Mouse (Mus musculus) liver, embryonic 14.5 days (tissue): ENCODE data around the gene Zfyve26.

Experiments
- CTCF ChIP-seq: IDR thresholded peaks from 2 replicates; pipeline ENCODE4 v1.5.1; 2016; ENCODE audit warnings: antibody characterized with exemption, low read depth, control low read depth
- EP300 ChIP-seq: IDR thresholded peaks from 2 replicates; pipeline ENCODE4 v1.6.1; 2016; ENCODE audit warnings: antibody characterized with exemption, low read depth

DNA sequence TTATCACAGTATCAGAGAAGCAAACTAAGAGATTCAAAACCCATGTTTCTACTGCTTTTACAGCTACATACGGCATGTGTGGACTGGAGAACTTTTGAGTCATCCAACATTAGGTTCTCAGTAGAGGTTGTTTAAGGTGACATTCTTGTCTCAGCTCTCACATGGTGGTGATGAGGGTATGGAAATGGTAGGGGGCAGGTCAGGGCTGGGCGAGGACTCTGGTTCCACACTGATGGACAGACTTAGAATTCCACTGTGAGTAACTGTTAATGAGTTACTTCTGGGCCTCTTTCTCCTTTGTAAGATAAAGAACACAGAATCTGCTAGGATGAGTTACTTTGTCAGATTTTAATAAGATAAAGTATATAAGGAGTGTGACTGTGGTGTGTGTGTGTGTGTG is 36.0 kb downstream of the Zfyve26 start:
- TF ChIP-seq EP300 (no peak), CTCF (no peak)
